Mouse (Mus musculus) MEL (cell line): ENCODE results near the gene Cyp26b1. TPM values are rescaled to one million over a fixed set of nuclear protein-coding genes. Genes with fewer than 3 reads are reported as not detected.

Source experiments
- DNase-seq: peaks from one replicate; pipeline ENCODE4 v3.0.0; 2011; ENCODE audit warnings: low read depth, low spot score
- H3K27ac ChIP-seq: 2 replicates; pipeline ENCODE4 v1.5.1; 2012; ENCODE audit warnings: low read depth, mild to moderate bottlenecking, control low read depth, low read length, moderate library complexity; ENCODE audit not compliant: control insufficient read depth
- H3K27me3 ChIP-seq, 2 experiments: fragments of 150-350 bp in 1 of 2; sonication (generic) in 1 of 2; 2 replicates each; pipeline ENCODE4 v1.6.1; 2012; ENCODE audit warnings: low read length in 2 of 2, mild to moderate bottlenecking in 2 of 2, improper control_type of control experiment in 1 of 2, moderate library complexity in 1 of 2; ENCODE audit not compliant: insufficient read depth in 2 of 2, control insufficient read depth in 1 of 2
- H3K36me3 ChIP-seq, 2 experiments: 2 replicates each; pipeline ENCODE4 v1.6.1; 2012 to 2014; ENCODE audit warnings: low read length in 2 of 2, improper control_type of control experiment in 1 of 2, inconsistent platforms in 1 of 2, mild to moderate bottlenecking in 1 of 2; ENCODE audit not compliant: insufficient read depth in 2 of 2, control insufficient read depth in 1 of 2
- H3K4me1 ChIP-seq, 2 experiments: fragments of 150-350 bp in 1 of 2; sonication (generic) in 1 of 2; 2 replicates each; pipeline ENCODE4 v1.6.1; 2012; ENCODE audit warnings: low read length in 2 of 2, improper control_type of control experiment in 1 of 2, mild to moderate bottlenecking in 1 of 2; ENCODE audit not compliant: insufficient read depth in 2 of 2, control insufficient read depth in 1 of 2
- H3K4me3 ChIP-seq, 2 experiments: fragments of 150-350 bp in 1 of 2; sonication (generic) in 1 of 2; 2 replicates each; pipeline ENCODE4 v1.5.1; 2012; ENCODE audit warnings: low read depth in 2 of 2, low read length in 2 of 2, mild to moderate bottlenecking in 2 of 2, moderate library complexity in 2 of 2, control low read depth in 1 of 2, improper control_type of control experiment in 1 of 2; ENCODE audit not compliant: control insufficient read depth in 1 of 2, insufficient read depth in 1 of 2
- H3K79me2 ChIP-seq: 2 replicates; pipeline ENCODE4 v1.6.1; 2012; ENCODE audit warnings: mild to moderate bottlenecking, low read length, moderate library complexity; ENCODE audit not compliant: control insufficient read depth, poor library complexity, insufficient read depth
- H3K9ac ChIP-seq: 2 replicates; pipeline ENCODE4 v1.6.1; 2012; ENCODE audit warnings: low read depth, mild to moderate bottlenecking, control low read depth, low read length, moderate library complexity; ENCODE audit not compliant: control insufficient read depth, poor library complexity, severe bottlenecking
- H3K9me3 ChIP-seq: fragments of 150-350 bp; sonication (generic); replicated peaks from 2 replicates; pipeline ENCODE4 v1.6.1; 2012; ENCODE audit warnings: mild to moderate bottlenecking, low read length, improper control_type of control experiment, moderate library complexity; ENCODE audit not compliant: insufficient read depth
- CTCF ChIP-seq, 3 experiments: IDR thresholded peaks in 2 of 3; conservative IDR thresholded peaks in 1 of 3; 2 replicates each; pipeline ENCODE4 v1.5.1; 2011 to 2012; ENCODE audit warnings: low read length in 3 of 3, low read depth in 2 of 3, mild to moderate bottlenecking in 2 of 3, improper control_type of control experiment in 1 of 3, inconsistent platforms in 1 of 3, mixed read lengths in 1 of 3, moderate library complexity in 1 of 3; ENCODE audit not compliant: control insufficient read depth in 1 of 3, insufficient read depth in 1 of 3, poor library complexity in 1 of 3, severe bottlenecking in 1 of 3
- ETS1 ChIP-seq: IDR thresholded peaks from 2 replicates; pipeline ENCODE4 v1.6.1; 2012; ENCODE audit warnings: low read depth, mild to moderate bottlenecking, inconsistent platforms, low read length, improper control_type of control experiment, moderate library complexity
- GATA1 ChIP-seq: IDR thresholded peaks from 2 replicates; pipeline ENCODE4 v1.6.1; 2011; ENCODE audit warnings: low read depth, low read length, improper control_type of control experiment
- KAT2A ChIP-seq: conservative IDR thresholded peaks from 2 replicates; pipeline ENCODE4 v1.6.1; 2012; ENCODE audit warnings: low read depth, low read length, improper control_type of control experiment, inconsistent platforms
- MAFK ChIP-seq: IDR thresholded peaks from 2 replicates; pipeline ENCODE4 v1.6.1; 2011; ENCODE audit warnings: low read depth, mild to moderate bottlenecking, low read length, improper control_type of control experiment, borderline replicate concordance
- MAZ ChIP-seq: IDR thresholded peaks from 2 replicates; pipeline ENCODE4 v1.6.1; 2012; ENCODE audit warnings: low read depth, mild to moderate bottlenecking, inconsistent platforms, low read length, improper control_type of control experiment
- MEF2A ChIP-seq: IDR thresholded peaks from 2 replicates; pipeline ENCODE4 v1.6.1; 2014; ENCODE audit warnings: low read depth, mild to moderate bottlenecking, inconsistent platforms, low read length, improper control_type of control experiment; ENCODE audit not compliant: poor library complexity, insufficient replicate concordance, severe bottlenecking; ENCODE audit errors: extremely low read depth
- MYB ChIP-seq: IDR thresholded peaks from 2 replicates; pipeline ENCODE4 v1.6.1; 2011; ENCODE audit warnings: mild to moderate bottlenecking, low read depth, low read length, improper control_type of control experiment
- NRF1 ChIP-seq: IDR thresholded peaks from 2 replicates; pipeline ENCODE4 v1.6.1; 2014; ENCODE audit warnings: low read depth, mild to moderate bottlenecking, inconsistent platforms, low read length, improper control_type of control experiment, moderate library complexity; ENCODE audit not compliant: poor library complexity, insufficient read depth, severe bottlenecking
- POLR2A ChIP-seq, 2 experiments: IDR thresholded peaks; 2 replicates each; pipeline ENCODE4 v1.6.1; 2011 to 2012; ENCODE audit warnings: low read length in 2 of 2, mild to moderate bottlenecking in 2 of 2, control low read depth in 1 of 2, improper control_type of control experiment in 1 of 2, low read depth in 1 of 2, moderate library complexity in 1 of 2; ENCODE audit not compliant: control insufficient read depth in 1 of 2, insufficient read depth in 1 of 2, poor library complexity in 1 of 2
- POLR2AphosphoS2 ChIP-seq: IDR thresholded peaks from 2 replicates; pipeline ENCODE4 v1.6.1; 2011; ENCODE audit warnings: low read length, improper control_type of control experiment
- RAD21 ChIP-seq: IDR thresholded peaks from 2 replicates; pipeline ENCODE4 v1.6.1; 2011; ENCODE audit warnings: mild to moderate bottlenecking, low read depth, low read length, improper control_type of control experiment
- SMC3 ChIP-seq: IDR thresholded peaks from 2 replicates; pipeline ENCODE4 v1.6.1; 2011; ENCODE audit warnings: low read depth, low read length, improper control_type of control experiment
- UBTF ChIP-seq: IDR thresholded peaks from 2 replicates; pipeline ENCODE4 v1.6.1; 2012; ENCODE audit warnings: low read depth, mild to moderate bottlenecking, inconsistent platforms, low read length, improper control_type of control experiment, moderate library complexity, borderline replicate concordance; ENCODE audit not compliant: insufficient read depth
- USF2 ChIP-seq, 2 experiments: IDR thresholded peaks; 2 replicates each; pipeline ENCODE4 v1.6.1; 2011 to 2012; ENCODE audit warnings: improper control_type of control experiment in 2 of 2, low read length in 2 of 2, borderline replicate concordance in 1 of 2, inconsistent platforms in 1 of 2, low read depth in 1 of 2, mild to moderate bottlenecking in 1 of 2; ENCODE audit not compliant: insufficient read depth in 1 of 2
- ZC3H11A ChIP-seq: IDR thresholded peaks from 2 replicates; pipeline ENCODE4 v1.6.1; 2012; ENCODE audit warnings: low read depth, mild to moderate bottlenecking, inconsistent platforms, low read length, improper control_type of control experiment
- ZKSCAN1 ChIP-seq: IDR thresholded peaks from 2 replicates; pipeline ENCODE4 v1.6.1; 2012; ENCODE audit warnings: low read depth, mild to moderate bottlenecking, inconsistent platforms, low read length, improper control_type of control experiment, moderate library complexity
- ZNF384 ChIP-seq: IDR thresholded peaks from 2 replicates; pipeline ENCODE4 v1.6.1; 2012; ENCODE audit warnings: low read depth, mild to moderate bottlenecking, inconsistent platforms, low read length, improper control_type of control experiment
- polyA plus RNA-seq, 2 experiments: library from polyadenylated mRNA; stranded (reverse) in 1 of 2; unstranded in 1 of 2; fragments of >175 nt in 1 of 2; fragments of >200 nt in 1 of 2; gene quantifications; 2 replicates each; pipeline versions ENCODE4 v1.2.1 to v1.2.4; 2012; ENCODE audit warnings: low replicate concordance in 2 of 2, low read depth in 1 of 2; ENCODE audit not compliant: insufficient read length in 2 of 2, insufficient read depth in 1 of 2, missing spikeins in 1 of 2
- total RNA-seq: library from RNA; depleted of rRNA; stranded (reverse); fragments of 300-350 nt; gene quantifications from 2 replicates; pipeline ENCODE4 v1.2.3, GENCODE M21; 2012

Cyp26b1 gene
- total and polyA plus RNA-seq, 3 experiments: not detected

- H3K27ac ChIP-seq: no peak overlapping the region
- H3K9me3 ChIP-seq: no peaks in the 10 kb centered on the region
- no peak for TF ChIP-seq GATA1
- no peak for DNase-seq
- no peaks in the 10 kb centered on the region for H3K27me3 ChIP-seq
- H3K79me2 ChIP-seq: no peaks in the 10 kb centered on the region
- no peak overlapping the region for H3K4me3 ChIP-seq
- H3K4me1 ChIP-seq: no peaks in the 10 kb centered on the region
- H3K9ac ChIP-seq: no peak overlapping the region
- no peaks in the 10 kb centered on the region for H3K36me3 ChIP-seq
Observed at GRCm38 (mm10) chr6:84590961-84591745, 2.6 kb downstream of the Cyp26b1 start.

DNA sequence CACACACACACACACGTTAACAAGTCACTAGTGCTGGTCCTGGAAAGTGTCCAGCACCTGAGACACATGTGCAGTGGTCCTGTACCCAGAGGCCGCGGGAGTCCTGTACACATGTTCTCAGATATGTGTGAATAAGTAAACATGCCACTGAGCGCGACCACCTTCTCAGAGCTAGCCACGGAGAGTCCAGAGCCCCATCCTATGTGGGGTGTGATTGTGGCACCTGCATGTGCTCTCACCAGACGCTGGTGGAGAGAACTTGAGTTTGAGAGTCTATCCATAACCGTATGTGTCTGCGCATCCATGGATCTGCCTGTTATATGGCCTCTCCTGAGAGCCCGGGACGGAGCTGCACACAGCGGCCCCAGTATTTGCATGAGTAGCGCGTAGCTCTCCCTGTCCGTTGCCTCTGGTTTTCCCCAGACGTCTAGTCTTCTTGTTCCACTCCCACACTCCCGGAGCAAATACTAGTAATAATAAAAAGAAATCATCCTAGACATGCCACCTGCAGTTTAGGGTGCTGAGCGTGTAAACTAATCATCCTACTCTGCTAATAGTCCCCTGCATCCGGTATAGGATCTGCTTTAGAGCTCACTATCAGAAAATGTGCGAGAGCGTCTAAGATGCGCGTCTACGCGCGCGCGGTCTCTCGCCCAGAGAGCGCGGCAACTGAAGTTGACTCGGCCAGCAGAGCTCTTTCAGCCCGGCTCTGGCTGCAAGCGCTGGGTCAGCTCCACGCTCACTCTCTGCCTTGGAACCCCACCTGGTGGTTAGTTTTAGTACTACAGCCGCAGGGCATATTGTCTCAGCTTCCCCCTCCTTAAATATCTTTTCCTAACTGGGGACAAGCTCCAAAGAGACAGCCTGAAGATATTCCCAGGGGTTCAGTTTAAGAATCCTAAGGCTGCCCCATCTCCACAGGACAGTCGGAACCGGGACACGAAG lies 3.7 kb downstream of the Cyp26b1 start:
- peak; percentile 37 for DNase-seq
- no peaks in the 10 kb centered on the region for H3K36me3 ChIP-seq
- no peaks in the 10 kb centered on the region for H3K9me3 ChIP-seq
- H3K9ac ChIP-seq: no peak overlapping the region
- H3K4me1 ChIP-seq: no peaks in the 10 kb centered on the region
- no peaks in the 10 kb centered on the region for H3K79me2 ChIP-seq
- H3K27ac ChIP-seq: no peak overlapping the region
- TF ChIP-seq KAT2A (no peak), ZNF384 (no peak), ZKSCAN1 (no peak), UBTF (no peak), CTCF (IDR thresholded peaks at IDR 0.05 in 2 of 3, conservative IDR thresholded peaks at IDR 0.05 in 1 of 3; ENCODE audit: control insufficient read depth in 1 of 3, insufficient read depth in 1 of 3, low read depth in 2 of 3, low read length in 3 of 3, poor library complexity in 1 of 3, severe bottlenecking in 1 of 3) (peak; percentile 49 to 78 (median 69); a peak in 5 of 6 replicates), GATA1 (no peak), MAFK (no peak), RAD21 (peak; percentile 79), MYB (no peak), MAZ (no peak), POLR2AphosphoS2 (no peak), NRF1 (no peak), POLR2A (IDR thresholded peaks at IDR 0.05; ENCODE audit: control insufficient read depth in 1 of 2, insufficient read depth in 1 of 2, low read depth in 1 of 2, low read length in 2 of 2, poor library complexity in 1 of 2) (no peak), USF2 (IDR thresholded peaks at IDR 0.05; ENCODE audit: borderline replicate concordance in 1 of 2, insufficient read depth in 1 of 2, low read depth in 1 of 2, low read length in 2 of 2) (no peak), SMC3 (peak; percentile 89), MEF2A (no peak), ETS1 (no peak), ZC3H11A (peak; percentile 73)
- no peak overlapping the region for H3K4me3 ChIP-seq
- H3K27me3 ChIP-seq: no peaks in the 10 kb centered on the region
